Mouse (Mus musculus) lung, postnatal 0 days (tissue): ENCODE measurements around the gene Mpz. TPM values are rescaled to one million over a fixed set of nuclear protein-coding genes. Genes with fewer than 3 reads are reported as not detected.

Experiments
- ATAC-seq: fragments of 200-750 bp; cut with Nextera tagmentation; 2 replicates; pipeline ENCODE4 v1.8.0; 2017; ENCODE audit warnings: moderate library complexity
- DNase-seq: peaks from one replicate; pipeline ENCODE4 v3.0.0-alpha.2; 2016; ENCODE audit warnings: low spot score
- H3K27ac ChIP-seq: fragments of 300-500 bp; sonication (generic); 2 replicates; pipeline ENCODE4 v1.5.1; 2014; ENCODE audit warnings: antibody characterized with exemption, mild to moderate bottlenecking, low read length, mixed read lengths
- H3K27me3 ChIP-seq: fragments of 300-500 bp; sonication (generic); replicated peaks from 2 replicates; pipeline ENCODE4 v1.6.1; 2014; ENCODE audit warnings: low read length, mixed read lengths; ENCODE audit not compliant: insufficient read depth
- H3K36me3 ChIP-seq: fragments of 300-500 bp; sonication (generic); 2 replicates; pipeline ENCODE4 v1.6.1; 2014; ENCODE audit warnings: low read length, mixed read lengths; ENCODE audit not compliant: insufficient read depth
- H3K4me1 ChIP-seq: fragments of 300-500 bp; sonication (generic); 2 replicates; pipeline ENCODE4 v1.6.1; 2014; ENCODE audit warnings: antibody characterized with exemption, low read depth, low read length, mixed read lengths; ENCODE audit not compliant: insufficient read depth
- H3K4me2 ChIP-seq: fragments of 300-500 bp; sonication (generic); replicated peaks from 2 replicates; pipeline ENCODE4 v1.6.1; 2014; ENCODE audit warnings: low read depth, mild to moderate bottlenecking, low read length, moderate library complexity, mixed read lengths
- H3K4me3 ChIP-seq: fragments of 300-500 bp; sonication (generic); 2 replicates; pipeline ENCODE4 v1.5.1; 2014; ENCODE audit warnings: low read depth, low read length
- H3K9ac ChIP-seq: fragments of 300-500 bp; sonication (generic); replicated peaks from 2 replicates; pipeline ENCODE4 v1.6.1; 2014; ENCODE audit warnings: low read depth, mild to moderate bottlenecking
- H3K9me3 ChIP-seq: fragments of 300-500 bp; sonication (generic); 2 replicates; pipeline ENCODE4 v1.6.1; 2016; ENCODE audit warnings: low read length, mixed read lengths
- CTCF ChIP-seq: IDR thresholded peaks from 2 replicates; pipeline ENCODE4 v1.5.1; 2016; ENCODE audit warnings: antibody characterized with exemption, mild to moderate bottlenecking
- EP300 ChIP-seq: IDR thresholded peaks from 2 replicates; pipeline ENCODE4 v1.6.1; 2016; ENCODE audit warnings: antibody characterized with exemption, mild to moderate bottlenecking, control low read depth
- WGBS: fragments of 180-500 bp; shearing (Covaris S2); extraction: QIAGEN DNeasy Blood & Tissue Kit; methylation state at CpG from one replicate; pipeline ENCODE4 v1.1.7; 2014; 5-methylcytosine and 5-hydroxymethylcytosine counted together
- polyA plus RNA-seq: library from polyadenylated mRNA; unstranded; fragments of >200 nt; fragmentation: Nextera tagmentation; extraction: Ambion mirVana; gene quantifications from 2 replicates; pipeline ENCODE4 v1.2.1, GENCODE M21; 2015

The Mpz gene
- polyA plus RNA-seq, 1 experiment from 2014 or later: 0.62 TPM

- ATAC-seq (no peak), DNase-seq (no peak)
- H3K36me3 ChIP-seq: no peaks in the 10 kb centered on the region
- TF ChIP-seq CTCF (no peak), EP300 (no peak)
- H3K4me2 ChIP-seq: no peak overlapping the region
- H3K27ac ChIP-seq: no peak overlapping the region
- no peaks in the 10 kb centered on the region for H3K27me3 ChIP-seq
- no peak overlapping the region for H3K9ac ChIP-seq
- H3K4me3 ChIP-seq: no peak overlapping the region
- WGBS: 45% methylated on average over 5 of the region's 5 CpGs
- H3K9me3 ChIP-seq: no peaks in the 10 kb centered on the region
- peaks cover 7% of the 10 kb centered on the region; the same call in 1 of the 2 replicates for H3K4me1 ChIP-seq
Observed at GRCm38 (mm10) chr1:171179487-171180171, 29.1 kb downstream of the Mpz start.

- Histone ChIP-seq H3K4me1 (peaks cover 7% of the 10 kb centered on the region; the same call in 1 of the 2 replicates), H3K27ac (no peak overlapping the region), H3K27me3 (no peaks in the 10 kb centered on the region), H3K9me3 (no peaks in the 10 kb centered on the region), H3K4me3 (no peak overlapping the region), H3K36me3 (no peaks in the 10 kb centered on the region), H3K9ac (no peak overlapping the region), H3K4me2 (no peak overlapping the region)
- no peak for DNase-seq
- WGBS: 76% methylated on average over 3 of the region's 3 CpGs
- no peak for ATAC-seq
- TF ChIP-seq CTCF: no peak
- no peak for TF ChIP-seq EP300
Observed at GRCm38 (mm10) chr1:171183025-171183424, 32.5 kb downstream of the Mpz start.

GRCm38 (mm10) chr1:171183620-171184019, 33.1 kb downstream of the Mpz start:
- H3K4me1 ChIP-seq: peaks cover 7% of the 10 kb centered on the region; the same call in 1 of the 2 replicates
- H3K9me3 ChIP-seq: no peaks in the 10 kb centered on the region
- H3K9ac ChIP-seq: no peak overlapping the region
- H3K27me3 ChIP-seq: no peaks in the 10 kb centered on the region
- H3K4me3 ChIP-seq: no peak overlapping the region
- no peaks in the 10 kb centered on the region for H3K36me3 ChIP-seq
- no peak overlapping the region for H3K4me2 ChIP-seq
- H3K27ac ChIP-seq: no peak overlapping the region
- ATAC-seq (0 out of 2 replicates have a peak, but pooled peaks have one; percentile 16), DNase-seq (no peak)
- 30% methylated on average over 3 of the region's 3 CpGs for WGBS
- no peak for TF ChIP-seq EP300
- TF ChIP-seq CTCF: no peak

- Histone ChIP-seq H3K4me3 (no peak overlapping the region), H3K36me3 (no peaks in the 10 kb centered on the region), H3K9ac (no peak overlapping the region), H3K27me3 (no peaks in the 10 kb centered on the region), H3K4me1 (peaks cover 9% of the 10 kb centered on the region), H3K9me3 (no peaks in the 10 kb centered on the region), H3K4me2 (no peak overlapping the region), H3K27ac (peak overlapping the region; percentile 48; the same call in 1 of the 2 replicates)
- TF ChIP-seq EP300 (peak; percentile 88), CTCF (peak; percentile 62)
- 24% methylated on average over 7 of the region's 7 CpGs for WGBS
- ATAC-seq: peak; percentile 84
- peak; percentile 84 for DNase-seq
Observed at GRCm38 (mm10) chr1:171184314-171184713, 33.8 kb downstream of the Mpz start.

GRCm38 (mm10) chr1:171185655-171186054, 35.1 kb downstream of the Mpz start:
- 49% methylated on average over 8 of the region's 8 CpGs for WGBS
- TF ChIP-seq EP300 (no peak), CTCF (no peak)
- no peaks in the 10 kb centered on the region for H3K36me3 ChIP-seq
- ATAC-seq (no peak), DNase-seq (no peak)
- H3K27me3 ChIP-seq: no peaks in the 10 kb centered on the region
- no peak overlapping the region for H3K4me2 ChIP-seq
- no peak overlapping the region for H3K4me3 ChIP-seq
- no peak overlapping the region for H3K27ac ChIP-seq
- H3K9me3 ChIP-seq: no peaks in the 10 kb centered on the region
- no peak overlapping the region for H3K9ac ChIP-seq
- peaks cover 11% of the 10 kb centered on the region for H3K4me1 ChIP-seq

- Histone ChIP-seq H3K4me1 (peaks cover 11% of the 10 kb centered on the region), H3K4me2 (no peak overlapping the region), H3K36me3 (no peaks in the 10 kb centered on the region), H3K27me3 (no peaks in the 10 kb centered on the region), H3K9ac (no peak overlapping the region), H3K27ac (no peak overlapping the region), H3K4me3 (no peak overlapping the region), H3K9me3 (no peaks in the 10 kb centered on the region)
- no peak for DNase-seq
- TF ChIP-seq EP300 (no peak), CTCF (no peak)
- ATAC-seq: no peak
- WGBS: 67% methylated on average over 13 of the region's 13 CpGs
Observed at GRCm38 (mm10) chr1:171187851-171188700, 37.6 kb downstream of the Mpz start.
